Mouse (Mus musculus) gastrocnemius, postnatal 36 days (tissue): Measurements from ENCODE around the gene Tmem248. TPM values are rescaled to one million over a fixed set of nuclear protein-coding genes. Genes with fewer than 3 reads are reported as not detected.

Experiments
- total RNA-seq, 2 experiments: library from RNA; stranded (reverse); gene quantifications; 2 replicates each; pipeline ENCODE4 v1.2.3; 2021

Tmem248 gene
- total RNA-seq, 2 experiments from 2014 or later, result 30.9 to 43.7 TPM

Other genes starting within 250 kb of the Tmem248 start
- gene Gusb, start 214.0 kb upstream of the Tmem248 start, total RNA-seq, result 1 to 10 TPM; 7.3 to 8.0 TPM
- gene Asl, start 187.8 kb upstream of the Tmem248 start, total RNA-seq, result 10 to 100 TPM in 1 of 2 experiments, 1 to 10 TPM in 1; 6.4 to 11.3 TPM
- 10 to 100 TPM; 16.0 to 16.4 TPM for gene Crcp, start 187.8 kb upstream of the Tmem248 start, total RNA-seq
- 1 to 10 TPM; 4.0 to 6.0 TPM for gene Tpst1, start 143.8 kb upstream of the Tmem248 start, total RNA-seq
- gene Kctd7, start 72.2 kb upstream of the Tmem248 start, total RNA-seq, result 1 to 10 TPM; 1.8 to 2.2 TPM
- gene Rabgef1, start 45.3 kb upstream of the Tmem248 start, total RNA-seq, result 10 to 100 TPM; 67.7 to 81.8 TPM
- 10 to 100 TPM; 24.1 to 24.6 TPM for gene Sbds, start 38.4 kb downstream of the Tmem248 start, total RNA-seq
- 10 to 100 TPM in 1 of 2 experiments, 1 to 10 TPM in 1; 9.6 to 10.3 TPM for gene Tyw1, start 38.5 kb downstream of the Tmem248 start, total RNA-seq
- gene Caln1, start 152.4 kb downstream of the Tmem248 start, total RNA-seq, result not detected
- not detected for gene A330070K13Rik, start 167.6 kb downstream of the Tmem248 start, total RNA-seq